Mouse (Mus musculus) bone marrow macrophage, adult 2 months (primary cell): ENCODE data around the gene Gm21954.

Experiments used
- CTCF ChIP-seq: IDR thresholded peaks from 2 replicates; pipeline ENCODE4 v1.5.1; 2012; ENCODE audit warnings: low read depth, mild to moderate bottlenecking, low read length, moderate library complexity
- POLR2A ChIP-seq: IDR thresholded peaks from 2 replicates; pipeline ENCODE4 v1.6.1; 2012; ENCODE audit warnings: mild to moderate bottlenecking, low read depth, low read length, borderline replicate concordance

- TF ChIP-seq CTCF (no peak), POLR2A (no peak)
Observed at GRCm38 (mm10) chr3:55440342-55440741, 31.7 kb downstream of the Gm21954 start.
